Mouse (Mus musculus) hindbrain, embryonic 15.5 days (tissue): ENCODE results near the gene Klhl35. TPM values are rescaled to one million over a fixed set of nuclear protein-coding genes. Genes with fewer than 3 reads are reported as not detected.
A peak's percentile ranks its signal among the peaks of the same experiment; 100 is the strongest.

Source experiments
- ATAC-seq: fragments of 200-750 bp; cut with Nextera tagmentation; 2 replicates; pipeline ENCODE4 v1.8.0; 2017; ENCODE audit warnings: low read depth, moderate number of reproducible peaks, moderate TSS enrichment; ENCODE audit not compliant: low FRiP score
- H3K27ac ChIP-seq: fragments of 300-500 bp; sonication (generic); replicated peaks from 2 replicates; pipeline ENCODE4 v1.5.1; 2015; ENCODE audit warnings: mild to moderate bottlenecking, inconsistent platforms
- H3K27me3 ChIP-seq: fragments of 300-500 bp; sonication (generic); 2 replicates; pipeline ENCODE4 v1.6.1; 2015; ENCODE audit warnings: control low read depth, inconsistent platforms
- H3K36me3 ChIP-seq: fragments of 300-500 bp; sonication (generic); 2 replicates; pipeline ENCODE4 v1.6.1; 2015; ENCODE audit warnings: control low read depth, inconsistent platforms
- H3K4me1 ChIP-seq: fragments of 300-500 bp; sonication (generic); replicated peaks from 2 replicates; pipeline ENCODE4 v1.6.1; 2015; ENCODE audit warnings: control low read depth, inconsistent platforms
- H3K4me2 ChIP-seq: fragments of 300-500 bp; sonication (generic); 2 replicates; pipeline ENCODE4 v1.6.1; 2015; ENCODE audit warnings: moderate library complexity, mild to moderate bottlenecking, inconsistent platforms
- H3K4me3 ChIP-seq: fragments of 300-500 bp; sonication (generic); 2 replicates; pipeline ENCODE4 v1.5.1; 2015; ENCODE audit warnings: mild to moderate bottlenecking, inconsistent platforms
- H3K9ac ChIP-seq: fragments of 300-500 bp; sonication (generic); 2 replicates; pipeline ENCODE4 v1.6.1; 2015; ENCODE audit warnings: inconsistent platforms
- H3K9me3 ChIP-seq: fragments of 300-500 bp; sonication (generic); 2 replicates; pipeline ENCODE4 v1.6.1; 2016; ENCODE audit warnings: control low read depth, inconsistent platforms
- WGBS: fragments of 180-500 bp; shearing (Covaris S2); methylation state at CpG from one replicate; pipeline ENCODE4 v1.1.7; 2015; 5-methylcytosine and 5-hydroxymethylcytosine counted together
- polyA plus RNA-seq: library from polyadenylated mRNA; unstranded; fragments of >200 nt; fragmentation: Nextera tagmentation; extraction: Ambion mirVana; gene quantifications from 2 replicates; pipeline ENCODE4 v1.2.1, GENCODE M21; 2015

Gene Klhl35
- 5.0 and 7.3 TPM in 2 replicates for polyA plus RNA-seq

DNA sequence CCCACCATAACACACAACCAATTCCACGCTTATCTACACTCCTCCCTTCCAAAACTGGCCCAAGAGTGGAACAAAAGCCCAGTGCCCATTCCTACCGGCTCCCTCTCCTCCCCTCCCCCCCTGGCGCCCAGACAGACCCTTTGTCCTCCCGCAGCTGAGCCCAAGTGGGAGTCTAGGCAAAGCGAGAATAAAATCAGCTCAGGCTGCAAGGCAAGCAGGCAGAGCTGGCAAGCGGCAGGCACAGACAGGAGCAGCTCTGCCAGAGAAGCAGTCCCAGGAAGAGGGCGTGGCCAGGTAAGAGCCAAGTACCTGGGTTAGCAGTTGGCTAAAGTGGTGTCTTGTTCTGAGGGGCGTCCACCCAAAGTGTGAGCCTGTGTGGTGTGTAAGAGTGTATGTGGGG lies at the start of gene Klhl35:
Gene Klhl35, plus strand, starts transcription at position 194 of the 400 bp plus-strand sequence.
- Histone ChIP-seq H3K4me1 (peaks cover 49% of the 10 kb centered on the region), H3K27me3 (no peaks in the 10 kb centered on the region), H3K4me3 (peak within 1 kb of the TSS; percentile 13; the same call in 1 of the 2 replicates), H3K4me2 (peak within 1 kb of the TSS; percentile 43), H3K9me3 (no peaks in the 10 kb centered on the region), H3K9ac (peak within 1 kb of the TSS; percentile 21), H3K36me3 (peaks cover 5% of the 10 kb centered on the region), H3K27ac (peak within 1 kb of the TSS; percentile 69)
- 23% methylated on average over 8 of the region's 8 CpGs for WGBS
- ATAC-seq = no peak

DNA sequence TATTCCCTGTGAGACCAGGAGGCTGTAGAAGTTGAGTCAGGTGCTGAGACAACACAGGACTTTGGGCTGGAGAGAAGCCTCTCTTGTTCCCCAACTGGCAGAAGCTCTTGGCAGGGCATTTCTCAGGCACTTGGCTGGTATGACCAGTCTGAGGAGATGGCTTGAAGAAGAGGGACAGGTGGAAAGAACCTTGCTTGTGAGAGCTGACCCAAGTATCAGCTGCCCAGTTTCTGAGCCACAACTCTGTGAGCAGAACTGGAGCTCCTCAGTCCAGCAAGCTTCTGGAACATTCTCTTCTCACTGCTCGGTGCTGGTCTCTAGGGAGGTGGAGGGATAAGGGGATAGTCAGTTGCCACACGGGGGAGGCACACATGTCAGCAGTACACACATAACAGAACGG lies 46.5 kb upstream of the Klhl35 start:
- Histone ChIP-seq H3K27ac (no peak overlapping the region), H3K27me3 (no peaks in the 10 kb centered on the region), H3K9ac (no peak overlapping the region), H3K9me3 (no peaks in the 10 kb centered on the region), H3K4me3 (no peak overlapping the region), H3K4me1 (0 out of 2 replicates have a peak, but pooled peaks cover 7% of the 10 kb centered on the region), H3K36me3 (0 out of 2 replicates have a peak, but pooled peaks cover 6% of the 10 kb centered on the region), H3K4me2 (no peak overlapping the region)
- ATAC-seq = no peak
- 87% methylated on average over 3 of the region's 3 CpGs for WGBS

DNA sequence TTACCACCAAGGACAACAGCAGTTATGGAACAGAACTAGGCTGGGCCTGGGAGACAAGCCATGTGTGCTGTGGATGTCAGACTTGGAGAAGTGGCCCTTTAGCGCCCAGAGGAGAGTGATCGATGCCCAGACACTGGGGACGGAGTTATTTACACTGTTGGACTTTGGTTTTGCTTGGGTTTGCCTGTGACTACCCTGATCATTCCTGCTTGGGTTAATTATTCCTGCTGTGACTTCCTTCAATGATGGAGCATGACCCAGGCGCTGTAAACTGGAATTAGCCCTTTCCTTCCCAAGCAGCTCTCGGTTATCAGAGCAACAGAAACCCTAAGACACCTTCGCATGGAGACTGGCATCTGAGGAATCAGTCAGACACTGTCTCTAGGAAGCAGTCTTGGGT lies 44.8 kb upstream of the Klhl35 start:
- H3K36me3 ChIP-seq = 0 out of 2 replicates have a peak, but pooled peaks cover 4% of the 10 kb centered on the region
- no peak overlapping the region for H3K4me3 ChIP-seq
- no peak overlapping the region for H3K27ac ChIP-seq
- H3K4me2 ChIP-seq = no peak overlapping the region
- no peak overlapping the region for H3K9ac ChIP-seq
- no peaks in the 10 kb centered on the region for H3K27me3 ChIP-seq
- ATAC-seq = no peak
- H3K9me3 ChIP-seq = no peaks in the 10 kb centered on the region
- 91% methylated on average over 6 of the region's 6 CpGs for WGBS
- peaks cover 14% of the 10 kb centered on the region; the same call in 1 of the 2 replicates for H3K4me1 ChIP-seq

DNA sequence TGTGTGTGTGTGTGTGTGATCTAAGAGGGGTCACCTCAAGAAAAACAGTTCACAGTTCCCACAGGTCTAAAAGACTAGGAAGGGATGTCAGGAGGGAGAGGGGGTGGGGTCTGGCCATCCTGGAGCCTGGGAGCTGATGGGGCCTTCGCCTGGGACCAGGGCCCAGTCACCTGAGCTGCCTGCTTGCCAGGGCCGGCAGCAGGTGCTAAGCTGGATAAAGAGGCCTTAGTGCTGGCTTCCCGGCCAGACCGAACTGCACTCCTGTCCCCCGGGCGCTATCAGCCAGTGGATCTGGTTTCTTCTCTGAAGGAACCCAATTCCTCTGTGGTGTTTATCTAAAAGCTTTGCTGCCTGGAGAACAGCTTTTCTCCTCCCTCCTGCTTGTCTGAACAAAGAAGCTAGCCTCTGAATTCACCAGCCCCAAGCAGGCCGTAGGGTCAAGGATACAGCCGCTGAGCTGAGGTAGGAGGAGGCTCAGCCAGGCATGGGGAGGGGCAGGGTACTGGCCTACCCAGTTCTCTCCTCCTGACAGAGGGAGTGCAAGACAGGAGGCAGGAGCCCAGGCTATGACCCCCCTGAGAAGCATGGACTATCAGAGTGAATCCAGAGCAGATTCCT lies 41.2 kb upstream of the Klhl35 start:
- Histone ChIP-seq H3K27ac (peak overlapping the region; percentile 14; the same call in 1 of the 2 replicates), H3K27me3 (no peaks in the 10 kb centered on the region), H3K9ac (no peak overlapping the region), H3K4me1 (peaks cover 23% of the 10 kb centered on the region), H3K36me3 (no peaks in the 10 kb centered on the region), H3K4me3 (no peak overlapping the region), H3K4me2 (no peak overlapping the region), H3K9me3 (no peaks in the 10 kb centered on the region)
- no peak for ATAC-seq
- 34% methylated on average over 8 of the region's 8 CpGs for WGBS

- H3K27ac ChIP-seq = no peak overlapping the region
- no peak overlapping the region for H3K9ac ChIP-seq
- 88% methylated on average over 4 of the region's 4 CpGs for WGBS
- H3K4me2 ChIP-seq = no peak overlapping the region
- peaks cover 23% of the 10 kb centered on the region for H3K4me1 ChIP-seq
- no peaks in the 10 kb centered on the region for H3K36me3 ChIP-seq
- no peak for ATAC-seq
- no peaks in the 10 kb centered on the region for H3K9me3 ChIP-seq
- no peak overlapping the region for H3K4me3 ChIP-seq
- H3K27me3 ChIP-seq = no peaks in the 10 kb centered on the region
These were observed 40.1 kb upstream of the Klhl35 start for GRCm38 (mm10) chr7:99425706-99426105.

GRCm38 (mm10) chr7:99427031-99427430 lies 38.8 kb upstream of the Klhl35 start:
- peaks cover 26% of the 10 kb centered on the region for H3K4me1 ChIP-seq
- 62% methylated on average over 10 of the region's 10 CpGs for WGBS

GRCm38 (mm10) chr7:99427987-99428386 lies 37.8 kb upstream of the Klhl35 start:
- 87% methylated on average over 3 of the region's 3 CpGs for WGBS
- H3K9me3 ChIP-seq = no peaks in the 10 kb centered on the region
- ATAC-seq = no peak
- H3K4me1 ChIP-seq = peaks cover 34% of the 10 kb centered on the region
- H3K36me3 ChIP-seq = no peaks in the 10 kb centered on the region
- H3K9ac ChIP-seq = no peak overlapping the region
- no peak overlapping the region for H3K4me2 ChIP-seq
- H3K4me3 ChIP-seq = no peak overlapping the region
- H3K27me3 ChIP-seq = no peaks in the 10 kb centered on the region
- H3K27ac ChIP-seq = no peak overlapping the region

More at GRCm38 (mm10) chr7:99427031-99427430, 38.8 kb upstream of the Klhl35 start:
- no peaks in the 10 kb centered on the region for H3K27me3 ChIP-seq
- H3K9ac ChIP-seq = no peak overlapping the region
- H3K4me3 ChIP-seq = no peak overlapping the region
- no peaks in the 10 kb centered on the region for H3K36me3 ChIP-seq
- no peaks in the 10 kb centered on the region for H3K9me3 ChIP-seq
- H3K4me2 ChIP-seq = no peak overlapping the region
- no peak overlapping the region for H3K27ac ChIP-seq
- ATAC-seq = no peak

DNA sequence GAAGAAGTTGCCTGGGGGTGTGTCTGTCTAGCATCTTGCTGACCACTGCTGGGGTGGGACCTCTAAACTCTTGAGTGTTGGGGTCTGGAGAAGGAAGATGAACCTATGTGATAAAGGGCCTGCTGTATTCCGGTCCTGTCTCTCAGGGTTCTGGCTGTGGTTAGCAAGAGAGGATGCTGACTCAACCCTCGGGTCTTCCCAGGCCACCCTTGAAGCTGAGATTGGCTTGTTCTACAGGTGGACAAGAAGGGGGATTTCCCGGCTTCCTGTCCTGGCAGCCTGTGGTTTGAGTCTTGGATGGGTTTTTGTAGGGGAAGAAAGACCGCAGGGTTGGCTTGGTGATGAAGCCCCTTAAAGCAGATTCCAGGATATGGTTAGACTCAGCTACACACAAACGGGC lies 37.0 kb upstream of the Klhl35 start:
- peaks cover 33% of the 10 kb centered on the region for H3K4me1 ChIP-seq
- no peaks in the 10 kb centered on the region for H3K36me3 ChIP-seq
- no peak overlapping the region for H3K9ac ChIP-seq
- ATAC-seq = no peak
- H3K4me2 ChIP-seq = no peak overlapping the region
- no peaks in the 10 kb centered on the region for H3K9me3 ChIP-seq
- H3K4me3 ChIP-seq = no peak overlapping the region
- H3K27me3 ChIP-seq = no peaks in the 10 kb centered on the region
- H3K27ac ChIP-seq = no peak overlapping the region
- WGBS = 88% methylated on average over 5 of the region's 5 CpGs

DNA sequence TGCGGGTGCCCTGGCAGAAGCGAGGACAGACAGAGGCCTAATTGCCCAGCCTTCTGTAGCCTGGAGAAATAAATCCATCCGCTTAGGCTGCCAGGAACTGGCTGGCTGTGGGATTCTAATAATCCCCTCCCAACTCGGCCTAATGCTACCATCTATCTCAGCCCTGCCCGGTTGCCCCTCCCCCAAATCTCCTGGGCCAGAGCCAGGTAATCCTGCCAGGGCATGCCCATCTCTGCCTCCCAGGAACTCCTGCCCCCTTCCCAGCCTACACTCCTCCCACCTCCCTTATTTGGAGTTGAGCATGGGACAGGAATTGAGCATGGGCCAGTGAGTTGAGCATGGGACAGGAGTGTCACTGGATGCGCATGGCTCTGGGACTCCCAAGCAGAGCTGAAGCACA lies 36.0 kb upstream of the Klhl35 start:
- Histone ChIP-seq H3K4me1 (peaks cover 31% of the 10 kb centered on the region), H3K4me3 (no peak overlapping the region), H3K27ac (0 out of 2 replicates have a peak overlapping the region, but pooled peaks have one; percentile 12), H3K4me2 (no peak overlapping the region), H3K9ac (no peak overlapping the region), H3K9me3 (no peaks in the 10 kb centered on the region), H3K36me3 (no peaks in the 10 kb centered on the region), H3K27me3 (no peaks in the 10 kb centered on the region)
- 40% methylated on average over 6 of the region's 6 CpGs for WGBS
- no peak; the same call in 1 of the 2 replicates for ATAC-seq

DNA sequence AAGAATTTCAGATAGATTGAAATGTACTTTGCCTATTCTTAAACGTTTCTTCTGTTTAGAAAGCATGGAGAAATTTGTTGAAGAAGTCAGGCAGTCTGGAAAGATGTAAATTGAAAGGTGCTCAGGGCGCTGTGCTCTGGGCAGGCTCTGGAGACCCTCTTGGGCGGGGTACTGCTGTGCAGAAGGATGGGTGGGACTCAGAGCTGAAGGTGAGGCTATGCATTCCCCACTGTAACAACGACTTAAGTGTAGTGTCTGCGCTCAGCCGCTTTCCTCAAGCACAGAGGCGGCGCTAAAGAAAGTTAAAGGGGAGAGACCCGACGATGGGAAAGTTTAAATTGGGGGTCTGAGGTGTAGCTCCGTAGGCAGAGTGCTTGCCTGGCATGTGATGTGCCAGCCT lies 35.6 kb upstream of the Klhl35 start:
- 0 out of 2 replicates have a peak overlapping the region, but pooled peaks have one; percentile 12 for H3K27ac ChIP-seq
- H3K9me3 ChIP-seq = no peaks in the 10 kb centered on the region
- H3K36me3 ChIP-seq = no peaks in the 10 kb centered on the region
- ATAC-seq = no peak
- H3K27me3 ChIP-seq = no peaks in the 10 kb centered on the region
- no peak overlapping the region for H3K4me2 ChIP-seq
- peaks cover 29% of the 10 kb centered on the region for H3K4me1 ChIP-seq
- H3K4me3 ChIP-seq = no peak overlapping the region
- no peak overlapping the region for H3K9ac ChIP-seq
- 77% methylated on average over 11 of the region's 11 CpGs for WGBS

DNA sequence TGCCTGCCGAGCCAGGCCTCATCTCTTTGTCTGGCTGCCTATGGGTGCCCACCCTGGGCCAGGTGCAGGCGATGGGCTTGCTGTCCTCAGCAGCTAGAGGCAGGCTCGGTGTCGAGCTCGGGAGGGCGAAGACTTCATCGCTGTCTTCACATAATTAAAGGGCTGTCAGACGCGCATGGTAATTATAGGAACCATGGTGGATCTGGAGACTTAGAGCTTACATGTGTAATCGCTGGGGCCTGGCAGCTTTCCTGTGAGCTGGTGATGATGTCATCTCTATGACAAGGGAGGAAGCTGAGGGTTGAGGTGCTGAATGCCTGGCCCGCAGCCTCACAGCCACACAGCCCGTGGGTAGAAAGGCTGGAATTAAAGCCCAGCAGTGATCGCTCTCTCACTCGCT lies 33.6 kb upstream of the Klhl35 start:
- 49% methylated on average over 14 of the region's 14 CpGs for WGBS
- H3K4me2 ChIP-seq = no peak overlapping the region
- H3K4me3 ChIP-seq = no peak overlapping the region
- no peaks in the 10 kb centered on the region for H3K9me3 ChIP-seq
- H3K27me3 ChIP-seq = no peaks in the 10 kb centered on the region
- no peaks in the 10 kb centered on the region for H3K36me3 ChIP-seq
- H3K4me1 ChIP-seq = peaks cover 34% of the 10 kb centered on the region
- H3K27ac ChIP-seq = peak overlapping the region; percentile 61
- ATAC-seq = no peak; the same call in 1 of the 2 replicates
- 0 out of 2 replicates have a peak overlapping the region, but pooled peaks have one; percentile 4 for H3K9ac ChIP-seq

DNA sequence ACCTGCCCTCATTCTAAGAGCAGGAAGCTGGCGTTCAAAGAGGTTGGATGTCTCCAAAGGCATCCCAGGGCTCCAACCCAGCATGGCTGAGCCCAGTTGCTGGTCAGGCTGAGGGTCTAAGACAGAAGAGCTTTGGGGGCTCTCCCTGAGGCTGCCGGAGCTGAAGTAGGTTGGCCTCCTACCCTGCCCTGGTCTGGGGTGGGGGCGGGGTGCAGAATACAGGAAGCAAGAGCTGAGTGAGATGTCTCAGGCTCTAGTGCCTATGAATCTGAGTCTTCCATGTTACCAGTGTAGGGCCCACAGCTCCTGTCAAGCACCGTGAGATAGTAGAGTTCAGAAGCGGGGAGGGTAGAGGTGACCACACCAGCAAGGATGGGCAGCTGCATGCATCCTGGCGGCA lies 32.9 kb upstream of the Klhl35 start:
- no peaks in the 10 kb centered on the region for H3K36me3 ChIP-seq
- no peak for ATAC-seq
- H3K4me1 ChIP-seq = peaks cover 34% of the 10 kb centered on the region
- no peaks in the 10 kb centered on the region for H3K27me3 ChIP-seq
- H3K27ac ChIP-seq = no peak overlapping the region
- H3K9me3 ChIP-seq = no peaks in the 10 kb centered on the region
- H3K4me3 ChIP-seq = no peak overlapping the region
- no peak overlapping the region for H3K4me2 ChIP-seq
- 93% methylated on average over 6 of the region's 6 CpGs for WGBS
- no peak overlapping the region for H3K9ac ChIP-seq
